Mouse (Mus musculus) kidney, adult 2 months (tissue): ENCODE data around the gene Rpl3l.

Experiments used
- CTCF ChIP-seq: fragments of 200-500 bp; conservative IDR thresholded peaks from 2 replicates; pipeline ENCODE4 v1.5.1; 2011; ENCODE audit warnings: low read depth, mild to moderate bottlenecking, control low read depth, low read length, moderate library complexity, mixed read lengths; ENCODE audit not compliant: insufficient read depth, insufficient read length
- POLR2A ChIP-seq: fragments of 200-500 bp; IDR thresholded peaks from one replicate; pipeline ENCODE4 v1.6.1; 2011; ENCODE audit warnings: low read depth, low read length, control low read depth

- no peak for TF ChIP-seq CTCF
- no peak for TF ChIP-seq POLR2A
These were observed 40.4 kb upstream of the Rpl3l start for GRCm38 (mm10) chr17:24687146-24687595.
